Mouse (Mus musculus) spleen, embryonic (tissue): ENCODE data around the gene Il13.

ENCODE experiments used
- CTCF ChIA-PET: fragments of 350-600 bp; sonication (Branson Sonifier 250); formaldehyde crosslinking; loops from one replicate; lab custom pipeline; 2022; lab: Charles Lee

Gene Il13

GRCm38 (mm10) chr11:53585510-53585909, 49.0 kb downstream of the Il13 start:
- CTCF ChIA-PET = no interaction called here

- CTCF ChIA-PET = interaction anchor here (0.5 kb wide), 1 partner anchor 502 kb away, joined by 3 read pairs; no protein-coding TSS in a partner anchor
Measured at GRCm38 (mm10) chr11:53584849-53585248, 49.7 kb downstream of the Il13 start.

DNA sequence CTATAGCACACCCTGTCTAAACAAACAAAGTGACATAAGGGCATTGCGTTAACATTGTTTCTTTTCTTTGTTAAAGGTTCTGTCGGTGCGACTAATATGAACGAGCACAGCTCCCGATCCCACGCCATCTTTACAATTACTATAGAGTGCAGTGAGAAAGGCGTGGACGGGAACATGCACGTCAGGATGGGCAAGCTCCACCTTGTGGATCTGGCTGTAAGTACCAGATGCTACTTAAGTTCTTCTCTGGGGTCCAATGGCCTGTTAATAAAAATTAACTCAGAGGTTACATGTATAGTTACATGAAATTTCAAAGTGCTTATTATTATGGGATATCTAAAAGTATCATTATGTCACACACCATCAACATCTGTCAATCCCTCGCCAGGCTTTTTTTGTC, 51.4 kb downstream of the Il13 start:
- CTCF ChIA-PET = no interaction called here
